Mouse (Mus musculus) embryonic fibroblast, embryonic 13.5 days (primary cell): ENCODE measurements around the gene Trim66. TPM values are rescaled to one million over a fixed set of nuclear protein-coding genes. Genes with fewer than 3 reads are reported as not detected.

ENCODE experiments used
- H3K27ac ChIP-seq: 2 replicates; pipeline ENCODE4 v1.5.1; 2012; ENCODE audit warnings: low read length, control low read depth, inconsistent platforms; ENCODE audit not compliant: insufficient read depth
- H3K4me1 ChIP-seq: 2 replicates; pipeline ENCODE4 v1.6.1; 2011; ENCODE audit warnings: low read length; ENCODE audit not compliant: control insufficient read depth, insufficient read depth
- H3K4me3 ChIP-seq: 2 replicates; pipeline ENCODE4 v1.5.1; 2011; ENCODE audit warnings: mild to moderate bottlenecking, control low read depth, low read length; ENCODE audit not compliant: insufficient read depth
- CTCF ChIP-seq: IDR thresholded peaks from 2 replicates; pipeline ENCODE4 v1.5.1; 2011; ENCODE audit warnings: mild to moderate bottlenecking, control low read depth, low read length, moderate library complexity, borderline replicate concordance; ENCODE audit not compliant: insufficient read depth
- POLR2A ChIP-seq: IDR thresholded peaks from 2 replicates; pipeline ENCODE4 v1.6.1; 2011; ENCODE audit warnings: low read depth, mild to moderate bottlenecking, control low read depth, low read length, moderate library complexity
- polyA plus RNA-seq: library from polyadenylated mRNA; stranded (reverse); fragments of >200 nt; gene quantifications from 2 replicates; pipeline ENCODE4 v1.2.4, GENCODE M21; 2011; ENCODE audit warnings: low read depth; ENCODE audit not compliant: missing spikeins, insufficient read length

Gene Trim66
- 3.2 and 8.7 TPM in 2 replicates for polyA plus RNA-seq

- no peaks in the 10 kb centered on the region for H3K4me1 ChIP-seq
- H3K4me3 ChIP-seq: no peak within 1 kb of the TSS
- H3K27ac ChIP-seq: no peak within 1 kb of the TSS
- no peak for TF ChIP-seq CTCF
- TF ChIP-seq POLR2A: no peak
These were observed at the start of gene Trim66 for GRCm38 (mm10) chr7:109508034-109508433. Trim66 (minus strand) TSS chr7:109508134.

DNA sequence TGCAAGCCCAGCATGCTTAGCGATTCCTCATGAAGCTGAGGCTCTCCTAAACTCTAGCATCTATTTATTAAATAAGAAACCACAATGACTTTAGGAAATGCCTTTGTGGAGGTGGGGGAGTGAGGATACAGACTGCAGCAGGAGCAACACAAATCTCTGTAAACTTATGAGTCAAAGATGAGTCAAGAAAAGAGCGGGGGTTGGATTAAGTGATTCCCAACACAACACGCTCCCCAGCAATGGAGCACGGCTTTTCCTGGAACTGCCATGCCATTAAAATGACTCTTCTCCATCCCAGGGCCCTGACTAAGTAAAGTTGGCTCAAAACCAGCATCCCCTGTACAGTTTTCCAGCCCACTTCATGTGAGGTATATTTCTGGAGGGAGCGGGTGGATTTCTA is 38.8 kb upstream of the Trim66 start:
- no peak overlapping the region for H3K4me3 ChIP-seq
- H3K4me1 ChIP-seq: peaks cover 31% of the 10 kb centered on the region
- peak overlapping the region; percentile 98 for H3K27ac ChIP-seq
- TF ChIP-seq CTCF (no peak), POLR2A (no peak)

DNA sequence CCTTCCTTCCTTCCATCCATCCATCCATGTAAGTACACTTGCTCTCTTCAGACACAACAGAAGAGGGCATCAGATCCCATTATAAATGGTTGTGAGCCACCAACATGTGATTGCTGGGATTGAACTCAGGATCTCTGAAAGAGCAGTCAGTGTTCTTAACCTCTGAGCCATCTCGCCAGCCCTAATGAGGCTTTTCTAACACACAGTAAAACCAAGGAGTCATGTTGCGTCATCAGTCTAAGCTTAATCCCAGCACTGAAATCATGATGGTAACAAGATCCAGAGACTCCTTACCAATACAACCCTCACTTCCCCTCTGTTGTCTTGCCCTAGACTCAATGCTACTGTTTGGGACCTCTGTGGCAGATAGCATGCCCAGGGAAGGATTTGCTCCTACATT is 38.3 kb upstream of the Trim66 start:
- Histone ChIP-seq H3K27ac (peak overlapping the region; percentile 93), H3K4me1 (peaks cover 31% of the 10 kb centered on the region), H3K4me3 (no peak overlapping the region)
- no peak for TF ChIP-seq CTCF
- TF ChIP-seq POLR2A: no peak

GRCm38 (mm10) chr7:109545255-109545993 is 37.5 kb upstream of the Trim66 start:
- no peak overlapping the region for H3K4me3 ChIP-seq
- peaks cover 31% of the 10 kb centered on the region for H3K4me1 ChIP-seq
- TF ChIP-seq CTCF (no peak), POLR2A (no peak)
- H3K27ac ChIP-seq: peak overlapping the region; percentile 93

GRCm38 (mm10) chr7:109544792-109545191 is 36.9 kb upstream of the Trim66 start:
- H3K4me3 ChIP-seq: no peak overlapping the region
- H3K27ac ChIP-seq: peak overlapping the region; percentile 93
- TF ChIP-seq POLR2A (no peak), CTCF (no peak)
- H3K4me1 ChIP-seq: peaks cover 31% of the 10 kb centered on the region

DNA sequence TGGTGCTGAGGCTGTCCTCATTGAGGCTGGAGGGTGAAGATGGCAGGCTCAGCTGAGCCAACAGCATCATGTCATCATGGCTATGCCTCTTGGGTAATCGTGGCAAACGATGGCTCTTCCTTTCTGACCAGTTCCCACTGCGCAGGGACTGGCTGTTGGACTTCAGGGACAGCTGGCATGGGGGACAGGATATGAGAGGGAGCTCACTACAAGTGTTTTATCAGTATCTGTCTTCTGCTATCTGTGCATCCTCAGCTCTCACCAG is 34.4 kb upstream of the Trim66 start:
- Histone ChIP-seq H3K4me3 (no peak overlapping the region), H3K4me1 (peaks cover 18% of the 10 kb centered on the region), H3K27ac (no peak overlapping the region)
- TF ChIP-seq POLR2A (no peak), CTCF (no peak)

GRCm38 (mm10) chr7:109541609-109542363 is 33.9 kb upstream of the Trim66 start:
- TF ChIP-seq CTCF (no peak), POLR2A (no peak)
- Histone ChIP-seq H3K4me3 (no peak overlapping the region), H3K27ac (no peak overlapping the region), H3K4me1 (peaks cover 19% of the 10 kb centered on the region)

DNA sequence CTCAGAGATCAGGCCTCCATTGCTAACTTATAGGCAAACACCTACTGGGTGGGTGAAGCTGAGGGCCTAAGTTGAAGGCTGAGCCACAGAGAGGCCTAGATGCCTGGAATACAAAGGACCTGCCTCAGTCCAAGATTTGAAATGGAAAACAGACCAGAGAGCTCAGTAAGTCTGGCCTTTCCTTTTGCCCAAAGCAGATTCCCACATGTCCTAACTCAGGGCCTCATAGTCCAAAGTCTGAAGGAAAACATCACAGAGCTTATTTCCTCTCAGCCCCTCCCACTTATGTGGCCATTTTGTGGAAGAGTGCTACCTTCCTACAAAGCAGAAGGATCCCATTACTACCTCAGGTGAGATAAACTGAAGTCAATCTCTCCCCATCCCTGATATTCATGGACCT is 33.0 kb upstream of the Trim66 start:
- H3K4me1 ChIP-seq: peaks cover 17% of the 10 kb centered on the region
- H3K4me3 ChIP-seq: no peak overlapping the region
- TF ChIP-seq CTCF (no peak), POLR2A (no peak)
- no peak overlapping the region for H3K27ac ChIP-seq

GRCm38 (mm10) chr7:109536451-109536946 is 28.6 kb upstream of the Trim66 start:
- Histone ChIP-seq H3K27ac (peak overlapping the region; percentile 99), H3K4me3 (no peak overlapping the region), H3K4me1 (peaks cover 8% of the 10 kb centered on the region)
- TF ChIP-seq POLR2A (peak; percentile 26; the same call in 1 of the 2 replicates), CTCF (no peak)

GRCm38 (mm10) chr7:109534921-109535320 is 27.0 kb upstream of the Trim66 start:
- no peak overlapping the region for H3K4me3 ChIP-seq
- TF ChIP-seq POLR2A: no peak
- TF ChIP-seq CTCF: no peak
- no peak overlapping the region for H3K27ac ChIP-seq
- peaks cover 16% of the 10 kb centered on the region for H3K4me1 ChIP-seq
